Mouse (Mus musculus): Measurements from ENCODE around the gene Ces3a.
"Not testable (repeated sequence)": the region's sequence is repeated elsewhere in the genome, so short reads cannot be mapped to it uniquely, and the experiment has no call there.

Ces3a gene

GRCm38 (mm10) chr8:105048371-105048854 lies at the start of gene Ces3a:
Ces3a (plus strand) TSS chr8:105048601.
- no peak for DNase-seq (ENCODE audit: low read depth, low spot score)

GRCm38 (mm10) chr8:104999183-104999582 lies 49.2 kb upstream of the Ces3a start:
- DNase-seq (ENCODE audit: low read depth, low spot score), result no peak

GRCm38 (mm10) chr8:105000586-105000985 lies 47.8 kb upstream of the Ces3a start, which contains the start of gene Ces2h:
Ces2h (plus strand) TSS chr8:105000853.
- no peak for DNase-seq (ENCODE audit: low read depth, low spot score)

- DNase-seq (ENCODE audit: low read depth, low spot score), result no peak
These were observed 38.4 kb upstream of the Ces3a start for GRCm38 (mm10) chr8:105010000-105010399.

- DNase-seq (ENCODE audit: low read depth, low spot score), result no peak
These were observed 37.3 kb upstream of the Ces3a start for GRCm38 (mm10) chr8:105011136-105011535.

- no peak for DNase-seq (ENCODE audit: low read depth, low spot score)
These were observed 34.0 kb upstream of the Ces3a start for GRCm38 (mm10) chr8:105014391-105014790.

GRCm38 (mm10) chr8:105021954-105022353 lies 26.4 kb upstream of the Ces3a start:
- no peak for DNase-seq (ENCODE audit: low read depth, low spot score)

- no peak for DNase-seq (ENCODE audit: low read depth, low spot score)
These were observed 25.3 kb upstream of the Ces3a start for GRCm38 (mm10) chr8:105023087-105023486.

- DNase-seq (ENCODE audit: low read depth, low spot score), result no peak
These were observed 23.4 kb upstream of the Ces3a start for GRCm38 (mm10) chr8:105025050-105025449.

- no peak for DNase-seq (ENCODE audit: low read depth, low spot score)
These were observed 4.9 kb upstream of the Ces3a start for GRCm38 (mm10) chr8:105043510-105043909.

GRCm38 (mm10) chr8:105045824-105046401 lies 2.5 kb upstream of the Ces3a start:
- no peak for DNase-seq (ENCODE audit: low read depth, low spot score)

- DNase-seq (ENCODE audit: low read depth, low spot score), result no peak
These were observed 7.8 kb downstream of the Ces3a start for GRCm38 (mm10) chr8:105056211-105056610.

- DNase-seq (ENCODE audit: low read depth, low spot score), result no peak
These were observed 11.7 kb downstream of the Ces3a start for GRCm38 (mm10) chr8:105060056-105060455.

- DNase-seq (ENCODE audit: low read depth, low spot score), result peak; percentile 52
These were observed 18.4 kb downstream of the Ces3a start for GRCm38 (mm10) chr8:105066761-105067160.

GRCm38 (mm10) chr8:105067905-105068304 lies 19.5 kb downstream of the Ces3a start:
- DNase-seq (ENCODE audit: low read depth, low spot score), result not testable (repeated sequence)

GRCm38 (mm10) chr8:105068971-105069370 lies 20.6 kb downstream of the Ces3a start:
- no peak for DNase-seq (ENCODE audit: low read depth, low spot score)

- DNase-seq (ENCODE audit: low read depth, low spot score), result no peak
These were observed 28.2 kb downstream of the Ces3a start for GRCm38 (mm10) chr8:105076601-105077000.

GRCm38 (mm10) chr8:105077071-105077470 lies 28.7 kb downstream of the Ces3a start:
- DNase-seq (ENCODE audit: low read depth, low spot score), result no peak

- no peak for DNase-seq (ENCODE audit: low read depth, low spot score)
These were observed 30.2 kb downstream of the Ces3a start for GRCm38 (mm10) chr8:105078591-105078990.

- no peak for DNase-seq (ENCODE audit: low read depth, low spot score)
These were observed 32.5 kb downstream of the Ces3a start for GRCm38 (mm10) chr8:105080814-105081336.

- no peak for DNase-seq (ENCODE audit: low read depth, low spot score)
These were observed 35.1 kb downstream of the Ces3a start, which contains the start of gene Ces3b for GRCm38 (mm10) chr8:105083449-105084050. Ces3b (plus strand) TSS chr8:105083753.

GRCm38 (mm10) chr8:105088166-105088565 lies 39.8 kb downstream of the Ces3a start:
- not testable (repeated sequence) for DNase-seq (ENCODE audit: low read depth, low spot score)

GRCm38 (mm10) chr8:105088581-105088980 lies 40.2 kb downstream of the Ces3a start:
- no peak for DNase-seq (ENCODE audit: low read depth, low spot score)

Measured in forelimb bud, embryonic 11.5 days (tissue).